ENCODE assay signal across 8 mouse cellular contexts in genomic region chr6:81966068-81966544, GRCm38 (mm10). TPM values are rescaled to one million over a fixed set of nuclear protein-coding genes. Genes with fewer than 3 reads are reported as not detected.
DNase-seq lines count a peak whose midpoint lies in the region; ATAC-seq and TF ChIP-seq lines count a peak whose summit lies in the region.

No protein-coding gene starts in this region.

- H3K27ac ChIP-seq in heart, embryonic 15.5 days, result no peak overlapping the region
- no peak overlapping the region for H3K27ac ChIP-seq in forebrain, postnatal 0 days (ENCODE audit: low read depth, low read length)
- H3K27ac ChIP-seq in liver, postnatal 0 days (ENCODE audit: low read depth), result no peak overlapping the region

- H3K9me3 ChIP-seq in heart, embryonic 15.5 days (replicated peaks), result no peaks in the 10 kb centered on the region
- 0 out of 2 replicates have a peak, but pooled peaks cover 2% of the 10 kb centered on the region for H3K9me3 ChIP-seq in G1E (replicated peaks)
- H3K9me3 ChIP-seq in forebrain, postnatal 0 days (ENCODE audit: low read length), result no peaks in the 10 kb centered on the region
- H3K9me3 ChIP-seq in liver, postnatal 0 days (ENCODE audit: low read length), result no peaks in the 10 kb centered on the region

- DNase-seq in heart, postnatal 25 days (ENCODE audit: low spot score), result no peak
- DNase-seq in G1E (ENCODE audit: low spot score), result no peak
- DNase-seq in forebrain, postnatal 0 days, result no peak
- DNase-seq in liver, postnatal 0 days, result no peak
- no peak for DNase-seq in yolk sac, embryonic 10.5 days (ENCODE audit: low spot score)
- DNase-seq in right cerebral cortex, adult 2 months (ENCODE audit: low spot score in 2 of 2), result no peak
- DNase-seq in right cerebral cortex, postnatal 10 days (ENCODE audit: low spot score in 2 of 2), result no peak

- intact Hi-C loops in heart, postnatal 25 days (cut with DNase I), result loop anchor here (5.0 kb wide), 1 partner anchor 44 kb away; the partner anchor contains the start of gene Gcfc2

- peaks cover 23% of the 10 kb centered on the region for H3K36me3 ChIP-seq in heart, embryonic 15.5 days
- peaks cover 29% of the 10 kb centered on the region for H3K36me3 ChIP-seq in G1E (replicated peaks)
- H3K36me3 ChIP-seq in forebrain, postnatal 0 days (ENCODE audit: insufficient read depth), result peaks cover 25% of the 10 kb centered on the region
- peaks cover 13% of the 10 kb centered on the region for H3K36me3 ChIP-seq in liver, postnatal 0 days (replicated peaks; ENCODE audit: insufficient read depth, low read length)

- no peak for TF ChIP-seq EP300 in liver, postnatal 0 days (IDR thresholded peaks at IDR 0.05; ENCODE audit: low read depth)

- TF ChIP-seq CTCF in G1E (IDR thresholded peaks at IDR 0.05; ENCODE audit: low read depth, low read length), result no peak
- no peak for TF ChIP-seq CTCF in forebrain, postnatal 0 days (IDR thresholded peaks at IDR 0.05; ENCODE audit: low read depth)
- no peak for TF ChIP-seq CTCF in liver, postnatal 0 days (IDR thresholded peaks at IDR 0.05; ENCODE audit: low read depth)

- no peaks in the 10 kb centered on the region for H3K27me3 ChIP-seq in heart, embryonic 15.5 days
- H3K27me3 ChIP-seq in G1E (ENCODE audit: insufficient read depth, low read length), result no peaks in the 10 kb centered on the region; the same call in none of the 2 replicates
- no peaks in the 10 kb centered on the region for H3K27me3 ChIP-seq in forebrain, postnatal 0 days (ENCODE audit: insufficient read depth, low read length)
- H3K27me3 ChIP-seq in liver, postnatal 0 days (ENCODE audit: insufficient read depth, low read length), result no peaks in the 10 kb centered on the region

- H3K4me1 ChIP-seq in heart, embryonic 15.5 days (replicated peaks), result peaks cover 10% of the 10 kb centered on the region
- peaks cover 12% of the 10 kb centered on the region for H3K4me1 ChIP-seq in G1E (ENCODE audit: insufficient read depth, low read depth, low read length)
- no peaks in the 10 kb centered on the region for H3K4me1 ChIP-seq in forebrain, postnatal 0 days (ENCODE audit: insufficient read depth)
- H3K4me1 ChIP-seq in liver, postnatal 0 days (ENCODE audit: insufficient read depth), result no peaks in the 10 kb centered on the region; the same call in 1 of the 2 replicates

- peak overlapping the region; percentile 71 for H3K4me3 ChIP-seq in heart, embryonic 15.5 days
- H3K4me3 ChIP-seq in G1E (ENCODE audit: low read depth, low read length), result peak overlapping the region; percentile 83
- peak overlapping the region; percentile 56 for H3K4me3 ChIP-seq in forebrain, postnatal 0 days (ENCODE audit: low read depth, low read length)
- peak overlapping the region; percentile 89 for H3K4me3 ChIP-seq in liver, postnatal 0 days (ENCODE audit: low read depth, low read length)

- H3K4me2 ChIP-seq in heart, embryonic 15.5 days, result peak overlapping the region; percentile 66
- peak overlapping the region; percentile 53 for H3K4me2 ChIP-seq in forebrain, postnatal 0 days (ENCODE audit: low read depth)
- peak overlapping the region; percentile 86 for H3K4me2 ChIP-seq in liver, postnatal 0 days (ENCODE audit: low read depth, low read length)

- no peak overlapping the region for H3K9ac ChIP-seq in heart, embryonic 15.5 days
- no peak overlapping the region for H3K9ac ChIP-seq in forebrain, postnatal 0 days
- H3K9ac ChIP-seq in liver, postnatal 0 days (replicated peaks), result no peak overlapping the region

- peak; percentile 21 for ATAC-seq in heart, embryonic 15.5 days (replicated peaks; ENCODE audit: insufficient number of reproducible peaks, insufficient read depth, low FRiP score, low read depth)
- ATAC-seq in G1E (ENCODE audit: extremely low read depth, insufficient number of reproducible peaks, low FRiP score, poor library complexity, severe bottlenecking), result no peak
- peak; percentile 44 for ATAC-seq in forebrain, postnatal 0 days
- ATAC-seq in liver, postnatal 0 days, result peak; percentile 43

- WGBS in heart, embryonic 15.5 days, result 47% methylated on average over 2 of the region's 2 CpGs
- 34% methylated on average over 2 of the region's 2 CpGs for WGBS in forebrain, postnatal 0 days
- WGBS in liver, postnatal 0 days (ENCODE audit: insufficient replicate concordance), result 54% methylated on average over 2 of the region's 2 CpGs

RNA-seq across cellular contexts. Expression of gene Mrpl19, which starts 0.3 kb away (rescaled TPM):
- polyA plus RNA-seq in heart, embryonic 15.5 days (2015; fragmentation: Nextera tagmentation; extraction: Ambion mirVana), result 47.2 and 49.7 TPM in 2 replicates
- 10 to 100 TPM; 43.6 to 46.4 TPM for total RNA-seq in heart, postnatal 25 days (2021)
- total RNA-seq in G1E (2014; fragmentation: Nextera tagmentation) (29.3 and 30.2 TPM in 2 replicates), G1E (2017) (20.3 and 26.4 TPM in 2 replicates)
- 4.5 and 6.4 TPM in 2 replicates for polyA plus RNA-seq in G1E (2012)
- total RNA-seq in forebrain, postnatal 0 days (2014; rRNA removed), result 9.4 and 10.2 TPM in 2 replicates
- polyA plus RNA-seq in forebrain, postnatal 0 days (2015; fragmentation: Nextera tagmentation; extraction: Ambion mirVana), result 31.7 and 42.7 TPM in 2 replicates
- 11.4 and 14.2 TPM in 2 replicates for polyA plus RNA-seq in liver, postnatal 0 days (2015; fragmentation: Nextera tagmentation; extraction: Ambion mirVana)

RNA-seq across cellular contexts. Expression of gene Gcfc2, which starts 42.6 kb away (rescaled TPM):
- polyA plus RNA-seq in heart, embryonic 15.5 days (2015; fragmentation: Nextera tagmentation; extraction: Ambion mirVana), result 3.3 and 5.3 TPM in 2 replicates
- 1 to 10 TPM; 3.1 to 4.1 TPM for total RNA-seq in heart, postnatal 25 days (2021)
- total RNA-seq in G1E (2014; fragmentation: Nextera tagmentation), result 69.0 and 77.4 TPM in 2 replicates
- 48.2 and 57.4 TPM in 2 replicates for total RNA-seq in G1E (2017)
- 5.0 and 5.9 TPM in 2 replicates for polyA plus RNA-seq in G1E (2012)
- 17.2 and 24.4 TPM in 2 replicates for total RNA-seq in forebrain, postnatal 0 days (2014; rRNA removed)
- polyA plus RNA-seq in forebrain, postnatal 0 days (2015; fragmentation: Nextera tagmentation; extraction: Ambion mirVana), result 1.9 and 4.6 TPM in 2 replicates
- polyA plus RNA-seq in liver, postnatal 0 days (2015; fragmentation: Nextera tagmentation; extraction: Ambion mirVana), result 1.7 and 2.0 TPM in 2 replicates
